In the genomic region with DNA sequence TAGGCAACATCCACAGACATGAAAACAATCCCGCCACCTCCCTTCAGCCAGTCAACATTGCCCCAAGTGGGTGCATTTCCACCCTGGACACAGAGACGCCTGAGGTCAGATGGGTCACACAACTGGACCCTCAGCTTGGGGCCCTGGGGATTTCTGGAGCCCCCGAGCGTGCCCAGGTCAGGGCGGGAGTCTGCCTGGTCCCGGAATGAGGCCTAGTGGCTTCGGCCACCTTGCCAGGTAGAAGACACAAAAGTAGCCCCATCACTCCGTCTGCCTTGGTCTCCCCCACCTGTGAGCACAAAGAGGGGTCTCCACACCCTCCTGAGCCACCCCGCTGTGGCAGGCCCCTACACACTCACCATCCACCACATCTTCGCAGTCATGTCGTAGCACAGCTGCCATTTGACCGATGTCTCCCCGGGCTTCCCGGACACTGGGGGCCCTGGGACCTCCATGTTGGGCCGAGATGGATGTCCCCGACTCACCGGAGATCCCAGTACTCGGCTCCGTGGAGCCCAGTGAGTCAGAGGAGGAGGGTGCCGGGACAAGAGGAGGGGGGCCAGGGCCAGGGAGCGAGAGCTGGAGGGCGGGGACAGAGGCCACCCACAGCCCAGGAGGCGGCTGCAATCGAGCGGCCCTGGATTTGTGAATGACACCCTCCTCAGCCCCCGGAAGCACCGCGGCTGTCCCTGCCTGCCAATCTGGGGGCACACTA, we compare ENCODE assay signal across 9 mouse cellular contexts. TPM values are rescaled to one million over a fixed set of nuclear protein-coding genes. Genes with fewer than 3 reads are reported as not detected.
DNase-seq lines count a peak whose midpoint lies in the region; ATAC-seq and TF ChIP-seq lines count a peak whose summit lies in the region.
"Had no signal": no experiment of that assay in that cellular context is flagged by ENCODE, and none has a peak within 500 bp of the region (broad histone marks: within the 10 kb centered on the region; RNA-seq: fewer than 3 reads in every experiment).

A gene (minus strand): TSS at position 455 of the 715 bp plus-strand sequence.

- H3K79me3 ChIP-seq in C2C12 (ENCODE audit: low read depth), result no peaks in the 10 kb centered on the region

- no peaks in the 10 kb centered on the region for H3K4me1 ChIP-seq in kidney, adult 2 months (ENCODE audit: control insufficient read depth, insufficient read depth, low read length)
- no peaks in the 10 kb centered on the region; the same call in 1 of the 2 replicates for H3K4me1 ChIP-seq in embryonic facial prominence, embryonic 12.5 days
- H3K4me1 ChIP-seq in heart, embryonic 15.5 days (replicated peaks), result peaks cover 13% of the 10 kb centered on the region

- H3K36me3 ChIP-seq in kidney, adult 2 months (ENCODE audit: control insufficient read depth, insufficient read depth, low read length), result no peaks in the 10 kb centered on the region
- no peaks in the 10 kb centered on the region for H3K36me3 ChIP-seq in C2C12 (ENCODE audit: control insufficient read depth, insufficient read depth)
- no peaks in the 10 kb centered on the region for H3K36me3 ChIP-seq in embryonic facial prominence, embryonic 12.5 days
- H3K36me3 ChIP-seq in heart, embryonic 15.5 days, result no peaks in the 10 kb centered on the region

- 58% methylated on average over 28 of the region's 28 CpGs for WGBS in kidney, adult 2 months
- 68% methylated on average over 28 of the region's 28 CpGs for WGBS in embryonic facial prominence, embryonic 12.5 days
- 54% methylated on average over 28 of the region's 28 CpGs for WGBS in heart, embryonic 15.5 days

- H3K9me3 ChIP-seq in embryonic facial prominence, embryonic 12.5 days, result no peaks in the 10 kb centered on the region
- H3K9me3 ChIP-seq in heart, embryonic 15.5 days (replicated peaks), result no peaks in the 10 kb centered on the region

- no peak for TF ChIP-seq POLR2A in kidney, adult 2 months (IDR thresholded peaks at IDR 0.05; ENCODE audit: low read depth, low read length)

- H3K9ac ChIP-seq in embryonic facial prominence, embryonic 12.5 days, result no peak within 1 kb of the TSS
- H3K9ac ChIP-seq in heart, embryonic 15.5 days, result no peak within 1 kb of the TSS

- no peak for TF ChIP-seq CTCF in kidney, adult 2 months (conservative IDR thresholded peaks at IDR 0.05; ENCODE audit: insufficient read depth, insufficient read length, low read depth, low read length)
- TF ChIP-seq CTCF in C2C12 (IDR thresholded peaks at IDR 0.05; ENCODE audit: control insufficient read depth, insufficient read depth, insufficient read length), result no peak

- no peak within 1 kb of the TSS for H3K27ac ChIP-seq in kidney, adult 2 months (ENCODE audit: insufficient read depth, low read depth, low read length)
- no peak within 1 kb of the TSS for H3K27ac ChIP-seq in embryonic facial prominence, embryonic 12.5 days
- H3K27ac ChIP-seq in heart, embryonic 15.5 days, result no peak within 1 kb of the TSS

- no peaks in the 10 kb centered on the region for H3K79me2 ChIP-seq in C2C12 (ENCODE audit: control insufficient read depth, insufficient read depth)

- no peak within 1 kb of the TSS for H3K4me3 ChIP-seq in kidney, adult 2 months (ENCODE audit: insufficient read depth, low read depth, low read length)
- H3K4me3 ChIP-seq in C2C12 (ENCODE audit: insufficient read depth, poor library complexity, severe bottlenecking), result no peak within 1 kb of the TSS
- H3K4me3 ChIP-seq in embryonic facial prominence, embryonic 12.5 days, result no peak within 1 kb of the TSS
- no peak within 1 kb of the TSS for H3K4me3 ChIP-seq in heart, embryonic 15.5 days
- H3K4me3 ChIP-seq: erythroblast, embryonic 14.5 days had no signal

- no peaks in the 10 kb centered on the region for H3K27me3 ChIP-seq in kidney, adult 2 months (replicated peaks; ENCODE audit: control insufficient read depth, insufficient read depth, low read length)
- H3K27me3 ChIP-seq in C2C12 (ENCODE audit: control insufficient read depth, insufficient read depth, insufficient read length), result no peaks in the 10 kb centered on the region
- peaks cover 97% of the 10 kb centered on the region for H3K27me3 ChIP-seq in embryonic facial prominence, embryonic 12.5 days
- H3K27me3 ChIP-seq in heart, embryonic 15.5 days, result peaks cover 97% of the 10 kb centered on the region

- H3ac ChIP-seq in C2C12 (ENCODE audit: control insufficient read depth, insufficient read length, low read depth), result no peak within 1 kb of the TSS

- intact Hi-C loops in left cerebral cortex, postnatal 10 days (cut with DNase I), result loop anchor here (10.0 kb wide), 1 partner anchor 251 kb away; a partner anchor contains a TSS

- H3K4me2 ChIP-seq in embryonic facial prominence, embryonic 12.5 days (replicated peaks), result no peak within 1 kb of the TSS
- H3K4me2 ChIP-seq in heart, embryonic 15.5 days, result no peak within 1 kb of the TSS

- ATAC-seq in embryonic facial prominence, embryonic 12.5 days (ENCODE audit: insufficient number of reproducible peaks, insufficient read depth, low FRiP score, low TSS enrichment), result no peak
- no peak for ATAC-seq in heart, embryonic 15.5 days (replicated peaks; ENCODE audit: insufficient number of reproducible peaks, insufficient read depth, low FRiP score, low read depth)

- DNase-seq in kidney, adult 2 months, result no peak
- DNase-seq in kidney, postnatal 36 days, result no peak
- peak in 1 of 2 experiments; percentile 33 for DNase-seq in left cerebral cortex, postnatal 10 days (ENCODE audit: extremely low spot score in 1 of 2, low spot score in 2 of 2)
- peak; percentile 3 for DNase-seq in right cerebral cortex, postnatal 4 days
- no peak for DNase-seq in ovary, postnatal 14 days (ENCODE audit: low spot score)

TF ChIP-seq in C2C12, 6 proteins besides CTCF, POLR2A, EP300 and RAD21:
- TF ChIP-seq USF1 (IDR thresholded peaks at IDR 0.05; ENCODE audit: low read depth) (no peak), FOSL1 (IDR thresholded peaks at IDR 0.05; ENCODE audit: insufficient read depth, low read length, poor library complexity, severe bottlenecking) (no peak), MAX (IDR thresholded peaks at IDR 0.05) (no peak), MYOD1 (IDR thresholded peaks at IDR 0.05; ENCODE audit: control insufficient read depth, insufficient read length, low read depth) (no peak), CEBPB (IDR thresholded peaks at IDR 0.05; ENCODE audit: low read depth) (no peak), MYOG (IDR thresholded peaks at IDR 0.05; ENCODE audit: control insufficient read depth, extremely low read depth, insufficient read length) (no peak)
TF ChIP-seq in C2C12: peak in this region for 0.

RNA-seq across cellular contexts. Expression of the gene that starts here (rescaled TPM):
- polyA plus RNA-seq in kidney, adult 2 months (2012; rRNA removed), result 64.7 and 82.5 TPM in 2 replicates
- 86.7 TPM for polyA plus RNA-seq in C2C12 (2012; fragmentation: generic; extraction: Trizol)
- polyA plus RNA-seq in embryonic facial prominence, embryonic 12.5 days (2016; fragmentation: Nextera tagmentation; extraction: Ambion mirVana), result 46.2 and 50.8 TPM in 2 replicates
- 60.9 and 71.2 TPM in 2 replicates for polyA plus RNA-seq in heart, embryonic 15.5 days (2015; fragmentation: Nextera tagmentation; extraction: Ambion mirVana)
- total RNA-seq in left cerebral cortex, postnatal 10 days (2021), result 10 to 100 TPM; 40.7 to 44.6 TPM
